Mouse (Mus musculus): ENCODE measurements around the gene Rnf126. TPM values are rescaled to one million over a fixed set of nuclear protein-coding genes. Genes with fewer than 3 reads are reported as not detected.

The Rnf126 gene
- 10 to 100 TPM; 85.0 to 88.3 TPM for total RNA-seq (2021)
- long read RNA-seq, experiment 1, transcript Rnf126-201 (9 exons, 1,639 nt): major isoform, 81 of 110 reads
- long read RNA-seq, experiment 1, partial matches to known transcripts: 4 of 110 reads
- long read RNA-seq, experiment 1, other reads (novel, unspliced or antisense): 25 of 110 reads
- long read RNA-seq, experiment 2, transcript Rnf126-201 (9 exons, 1,639 nt): major isoform, 104 of 145 reads
- long read RNA-seq, experiment 2, partial matches to known transcripts: 3 of 145 reads
- long read RNA-seq, experiment 2, other reads (novel, unspliced or antisense): 38 of 145 reads

DNA sequence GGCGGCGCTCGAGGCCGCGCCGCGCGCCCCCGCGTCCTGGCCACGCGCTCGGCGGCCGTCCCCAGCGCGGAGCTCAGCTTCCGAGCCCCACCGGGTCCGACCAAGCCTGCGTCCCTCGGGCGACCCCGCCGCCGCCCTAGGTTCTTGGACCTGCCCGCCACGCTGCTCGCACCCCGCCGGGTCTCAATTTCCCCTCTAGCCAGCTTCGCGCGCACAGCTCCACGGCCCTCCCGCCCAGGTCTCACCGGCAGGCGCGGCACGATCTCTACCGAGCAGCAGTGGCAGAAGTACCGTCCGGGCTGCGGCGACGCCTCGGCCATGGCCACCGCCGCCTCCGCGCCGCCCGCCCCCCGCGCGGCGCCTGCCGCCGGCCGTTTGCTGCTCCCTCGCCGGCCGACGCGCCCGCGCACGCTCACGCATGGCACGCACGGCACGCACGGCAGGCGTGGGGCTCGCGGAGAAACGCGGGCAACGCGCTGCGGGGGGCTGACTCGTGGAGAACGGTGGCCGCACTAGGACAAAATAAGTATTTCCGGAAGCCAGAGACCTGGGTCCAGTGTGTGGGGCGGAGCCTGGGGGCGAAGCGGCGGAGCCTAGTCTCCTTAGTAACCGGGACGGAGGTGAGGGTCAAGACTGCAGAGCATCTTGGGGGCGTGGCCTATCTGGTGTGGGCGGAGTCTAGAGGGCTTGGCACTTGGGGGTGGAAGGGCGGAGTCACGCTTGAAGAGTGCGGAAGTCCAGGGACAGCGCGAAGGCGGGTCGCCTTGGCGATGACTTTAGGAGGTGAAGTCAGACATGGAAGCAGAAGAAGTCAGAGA lies at the start of gene Rnf126:
TSS of gene Rnf126 (minus strand) at position 445 of the 818 bp plus-strand sequence.
- peak; percentile 97 to 98 for DNase-seq (ENCODE audit: low spot score in 2 of 2)

DNA sequence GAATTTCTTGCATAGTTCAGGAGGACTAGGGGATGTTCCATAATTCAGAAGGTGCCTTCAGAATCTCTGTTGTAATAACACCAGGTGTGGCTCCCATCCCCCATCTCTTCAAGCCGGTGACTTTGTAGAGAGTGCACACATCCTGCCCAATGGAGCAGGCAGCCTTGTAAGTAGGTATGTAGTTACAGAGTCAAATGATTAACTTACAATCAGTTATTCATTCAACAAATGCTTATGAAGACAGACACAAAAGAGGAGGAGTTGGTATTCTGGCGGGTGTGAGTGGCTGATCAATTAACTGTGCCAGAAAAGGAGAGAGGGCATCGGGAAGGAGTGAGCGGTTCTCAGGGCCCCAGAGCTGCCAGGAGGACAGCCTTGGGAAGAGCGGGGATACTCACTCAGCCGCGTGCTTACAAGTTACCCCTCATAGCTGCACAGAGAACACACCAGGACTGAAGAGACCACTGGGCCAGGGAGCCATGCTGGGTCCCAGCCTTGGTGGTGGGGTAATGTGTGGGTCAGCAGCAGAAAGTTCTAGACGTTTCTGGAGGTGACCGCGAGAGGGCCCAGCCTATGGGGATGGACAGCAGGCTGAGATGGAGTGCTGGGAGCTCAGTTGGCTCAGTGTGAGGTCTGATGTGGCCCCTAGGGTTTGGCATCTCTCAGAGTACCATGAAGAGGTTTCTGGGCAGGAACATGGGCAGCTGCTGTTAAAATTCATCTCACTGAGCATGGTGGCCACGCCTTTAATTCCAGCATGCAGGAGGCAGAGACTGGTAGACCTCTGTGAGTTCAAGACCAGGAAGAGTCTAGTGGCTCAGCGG lies 49.1 kb upstream of the Rnf126 start:
- no peak for TF ChIP-seq CTCF (conservative IDR thresholded peaks at IDR 0.05)
- DNase-seq (ENCODE audit: low spot score in 2 of 2): no peak
- Histone ChIP-seq H3K27ac (no peak overlapping the region), H3K4me3 (no peak overlapping the region)

More for the DNA sequence above, at the start of gene Rnf126:
- Histone ChIP-seq H3K4me3 (peak within 1 kb of the TSS; percentile 94), H3K27ac (peak within 1 kb of the TSS; percentile 97)
- TF ChIP-seq CTCF (conservative IDR thresholded peaks at IDR 0.05): no peak

DNA sequence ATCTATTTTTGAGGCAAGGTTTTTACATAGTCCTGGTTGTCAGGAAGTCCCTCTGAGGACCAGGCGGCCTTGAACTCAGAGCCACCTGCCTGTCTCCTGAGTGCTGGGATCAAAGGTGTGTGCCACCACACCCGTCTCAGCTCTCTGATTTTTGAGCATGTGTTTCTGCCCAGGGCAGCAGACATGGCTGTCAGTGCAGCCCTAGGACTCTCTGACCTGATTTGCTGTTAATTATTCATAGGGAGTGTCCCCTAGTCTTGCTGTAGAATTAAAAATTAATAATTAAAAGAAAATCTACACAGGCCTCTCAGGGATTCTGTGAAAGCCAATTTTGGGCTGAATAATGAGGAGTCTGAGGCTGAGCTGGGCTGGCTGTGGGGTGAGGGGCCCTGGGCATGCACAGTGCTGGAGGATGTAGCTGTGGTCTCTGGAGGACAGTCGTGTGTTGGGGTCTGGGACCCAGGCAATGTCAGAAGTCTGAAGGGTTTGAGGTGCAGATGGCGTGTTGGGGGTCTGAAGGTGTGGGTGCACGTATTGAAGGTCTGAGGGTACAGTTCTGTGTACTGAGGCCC lies 47.6 kb upstream of the Rnf126 start:
- no peak for DNase-seq (ENCODE audit: low spot score in 2 of 2)
- no peak overlapping the region for H3K27ac ChIP-seq
- TF ChIP-seq CTCF (conservative IDR thresholded peaks at IDR 0.05): no peak
- no peak overlapping the region for H3K4me3 ChIP-seq

- peak; percentile 98 for TF ChIP-seq CTCF (conservative IDR thresholded peaks at IDR 0.05)
- Histone ChIP-seq H3K4me3 (no peak overlapping the region), H3K27ac (no peak overlapping the region)
- peak; percentile 79 to 97 for DNase-seq (ENCODE audit: low spot score in 2 of 2)
Observed at GRCm38 (mm10) chr10:79811736-79812637, 45.2 kb upstream of the Rnf126 start.

DNA sequence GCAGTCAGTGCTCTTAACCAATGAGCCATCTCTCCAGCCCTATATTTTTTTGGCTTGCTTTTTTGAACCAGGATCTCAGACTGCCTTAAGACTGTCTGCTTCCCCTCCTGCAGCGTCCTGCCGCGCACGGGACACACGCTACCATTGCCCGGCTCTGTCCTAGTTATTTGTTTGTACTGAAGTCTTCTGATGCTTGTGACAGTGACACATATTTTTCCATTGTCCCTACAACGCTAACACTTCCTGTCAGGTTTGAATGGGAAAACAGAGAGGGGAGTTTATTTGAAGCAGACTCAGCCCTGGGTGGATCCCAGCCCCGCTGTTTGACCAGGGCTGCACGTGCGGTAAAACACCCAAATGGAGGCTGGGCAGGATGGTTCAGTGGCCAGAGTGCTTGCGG lies 42.0 kb upstream of the Rnf126 start:
- DNase-seq (ENCODE audit: low spot score in 2 of 2): no peak
- Histone ChIP-seq H3K4me3 (no peak overlapping the region), H3K27ac (peak overlapping the region; percentile 54; the same call in 1 of the 2 replicates)
- no peak for TF ChIP-seq CTCF (conservative IDR thresholded peaks at IDR 0.05)

GRCm38 (mm10) chr10:79807826-79808225 lies 41.1 kb upstream of the Rnf126 start:
- TF ChIP-seq CTCF (conservative IDR thresholded peaks at IDR 0.05): no peak
- H3K27ac ChIP-seq: peak overlapping the region; percentile 54; the same call in 1 of the 2 replicates
- no peak overlapping the region for H3K4me3 ChIP-seq
- no peak for DNase-seq (ENCODE audit: low spot score in 2 of 2)

DNA sequence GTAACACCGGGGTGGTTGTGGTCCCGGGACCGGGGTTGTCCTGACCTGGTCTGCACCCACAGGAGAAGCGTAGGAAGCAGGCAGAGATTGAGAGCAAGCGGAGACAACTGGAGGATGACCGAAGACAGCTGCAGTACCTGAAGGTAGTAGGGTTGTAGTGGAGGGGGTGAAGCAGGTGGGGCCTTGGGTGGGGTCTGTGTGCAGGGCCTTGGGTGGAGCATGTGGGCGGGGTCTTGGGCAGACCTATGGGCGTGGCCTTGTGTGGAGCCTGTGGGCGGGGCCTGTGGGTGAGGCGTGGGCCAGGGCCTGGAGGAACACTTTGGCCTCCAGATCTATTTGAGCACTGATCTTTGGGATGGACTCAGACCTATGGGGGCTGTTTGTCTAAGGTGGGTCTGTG lies 40.2 kb upstream of the Rnf126 start:
- no peak for TF ChIP-seq CTCF (conservative IDR thresholded peaks at IDR 0.05)
- H3K4me3 ChIP-seq: no peak overlapping the region; the same call in 1 of the 2 replicates
- H3K27ac ChIP-seq: peak overlapping the region; percentile 97
- no peak for DNase-seq (ENCODE audit: low spot score in 2 of 2)

DNA sequence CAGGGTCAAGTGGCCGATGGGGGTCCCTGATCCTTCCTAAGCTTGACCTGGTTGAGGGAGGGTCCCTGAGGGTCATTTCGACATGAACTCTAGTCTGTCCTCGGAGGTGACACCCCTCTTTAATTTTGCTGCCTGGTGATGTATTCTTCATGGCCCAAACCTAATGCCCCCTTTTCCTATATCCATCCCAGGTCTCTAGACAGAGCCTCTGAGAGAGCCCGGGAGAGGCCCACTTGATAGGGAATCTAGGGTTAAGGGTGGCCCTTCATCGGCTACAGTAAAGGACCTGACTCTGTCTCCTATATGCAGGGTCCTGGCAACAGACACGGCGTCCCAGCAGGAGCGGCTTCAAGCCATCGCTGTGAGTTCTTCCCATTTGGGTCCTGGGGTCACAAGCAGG lies 39.6 kb upstream of the Rnf126 start:
- no peak for TF ChIP-seq CTCF (conservative IDR thresholded peaks at IDR 0.05)
- no peak for DNase-seq (ENCODE audit: low spot score in 2 of 2)
- no peak overlapping the region; the same call in 1 of the 2 replicates for H3K4me3 ChIP-seq
- H3K27ac ChIP-seq: peak overlapping the region; percentile 97

GRCm38 (mm10) chr10:79805636-79806035 lies 38.9 kb upstream of the Rnf126 start:
- TF ChIP-seq CTCF (conservative IDR thresholded peaks at IDR 0.05): no peak
- H3K27ac ChIP-seq: peak overlapping the region; percentile 97

DNA sequence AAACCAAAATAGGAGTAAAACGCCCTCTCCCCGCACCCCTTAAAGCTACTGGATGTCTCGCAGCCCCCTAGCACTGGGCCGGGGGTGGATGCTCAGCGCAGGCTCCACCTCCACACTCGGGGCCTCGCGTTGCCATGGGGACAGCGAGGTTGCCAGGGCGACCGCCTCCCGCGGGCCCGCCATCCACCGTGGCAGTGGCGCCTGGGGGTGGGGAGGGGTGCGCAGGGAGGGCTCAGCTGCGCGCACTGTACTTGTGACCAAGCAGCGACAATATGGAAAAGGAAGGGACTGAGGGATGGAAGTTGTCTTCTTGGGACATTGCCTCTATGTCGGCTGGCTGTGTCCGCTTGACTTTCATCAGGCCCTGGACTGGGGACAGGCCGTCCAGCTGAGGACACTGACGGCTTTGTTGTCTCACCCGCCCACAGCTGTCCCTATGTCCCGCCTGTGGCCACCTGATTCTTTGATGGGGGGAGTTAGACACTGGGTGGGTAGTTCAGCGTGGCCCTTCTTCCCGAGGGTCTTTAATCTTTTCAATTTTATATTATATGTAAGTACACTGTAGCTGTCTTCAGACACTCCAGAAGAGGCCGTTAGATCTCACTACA lies 37.1 kb upstream of the Rnf126 start:
- DNase-seq (ENCODE audit: low spot score in 2 of 2): peak; percentile 96 to 98
- peak overlapping the region; percentile 97 for H3K27ac ChIP-seq
- TF ChIP-seq CTCF (conservative IDR thresholded peaks at IDR 0.05): no peak
- peak overlapping the region; percentile 49 for H3K4me3 ChIP-seq

More at GRCm38 (mm10) chr10:79805636-79806035, 38.9 kb upstream of the Rnf126 start:
- no peak for DNase-seq (ENCODE audit: low spot score in 2 of 2)
- H3K4me3 ChIP-seq: no peak overlapping the region
